Mouse (Mus musculus): ENCODE measurements around the gene Ccdc126. TPM values are rescaled to one million over a fixed set of nuclear protein-coding genes. Genes with fewer than 3 reads are reported as not detected.

Ccdc126 gene
- polyA plus RNA-seq, 1 experiment from 2014 or later = 9.9 TPM

- Histone ChIP-seq H3K9me3 (replicated peaks; ENCODE audit: control insufficient read depth, low read length) (no peaks in the 10 kb centered on the region), H3K4me3 (ENCODE audit: low read length) (peak within 1 kb of the TSS; percentile 75), H3K4me2 (ENCODE audit: low read depth, low read length) (peak within 1 kb of the TSS; percentile 97), H3K36me3 (ENCODE audit: control insufficient read depth, insufficient read depth) (no peaks in the 10 kb centered on the region), H3K4me1 (ENCODE audit: control insufficient read depth, insufficient read depth, low read length) (peaks cover 7% of the 10 kb centered on the region), H3K9ac (ENCODE audit: low read length) (peak within 1 kb of the TSS; percentile 81), H3K27me3 (ENCODE audit: control insufficient read depth, insufficient read depth, low read length) (no peaks in the 10 kb centered on the region), H3K27ac (ENCODE audit: low read length) (peak within 1 kb of the TSS; percentile 75)
- peak; percentile 97 for ATAC-seq (replicated peaks; ENCODE audit: extremely low read depth, insufficient read depth, low FRiP score)
- WGBS = 4% methylated on average over 47 of the region's 49 CpGs
Observed at GRCm38 (mm10) chr6:49367159-49368054, 48.3 kb downstream of the Ccdc126 start, which contains the start of gene Fam221a. TSS of gene Fam221a (plus strand) at chr6:49367739.

GRCm38 (mm10) chr6:49368212-49368611, 49.1 kb downstream of the Ccdc126 start:
- H3K9ac ChIP-seq (ENCODE audit: low read length) = peak overlapping the region; percentile 81
- H3K4me1 ChIP-seq (ENCODE audit: control insufficient read depth, insufficient read depth, low read length) = peaks cover 7% of the 10 kb centered on the region
- H3K9me3 ChIP-seq (replicated peaks; ENCODE audit: control insufficient read depth, low read length) = no peaks in the 10 kb centered on the region
- ATAC-seq (replicated peaks; ENCODE audit: extremely low read depth, insufficient read depth, low FRiP score) = no peak
- WGBS = 49% methylated on average over 3 of the region's 3 CpGs
- no peaks in the 10 kb centered on the region for H3K36me3 ChIP-seq (ENCODE audit: control insufficient read depth, insufficient read depth)
- peak overlapping the region; percentile 97 for H3K4me2 ChIP-seq (ENCODE audit: low read depth, low read length)
- no peak overlapping the region; the same call in 1 of the 2 replicates for H3K27ac ChIP-seq (ENCODE audit: low read length)
- no peaks in the 10 kb centered on the region for H3K27me3 ChIP-seq (ENCODE audit: control insufficient read depth, insufficient read depth, low read length)
- H3K4me3 ChIP-seq (ENCODE audit: low read length) = peak overlapping the region; percentile 75

- Histone ChIP-seq H3K9ac (ENCODE audit: low read length) (no peak overlapping the region), H3K27ac (ENCODE audit: low read length) (no peak overlapping the region), H3K36me3 (ENCODE audit: control insufficient read depth, insufficient read depth) (no peaks in the 10 kb centered on the region), H3K9me3 (replicated peaks; ENCODE audit: control insufficient read depth, low read length) (no peaks in the 10 kb centered on the region), H3K4me3 (ENCODE audit: low read length) (no peak overlapping the region), H3K4me1 (ENCODE audit: control insufficient read depth, insufficient read depth, low read length) (peaks cover 7% of the 10 kb centered on the region), H3K27me3 (ENCODE audit: control insufficient read depth, insufficient read depth, low read length) (no peaks in the 10 kb centered on the region), H3K4me2 (ENCODE audit: low read depth, low read length) (no peak overlapping the region)
- no peak for ATAC-seq (replicated peaks; ENCODE audit: extremely low read depth, insufficient read depth, low FRiP score)
- WGBS = 62% methylated on average over 4 of the region's 4 CpGs
Observed at GRCm38 (mm10) chr6:49372705-49373104, 53.6 kb downstream of the Ccdc126 start.

GRCm38 (mm10) chr6:49373943-49374342, 54.9 kb downstream of the Ccdc126 start:
- no peaks in the 10 kb centered on the region for H3K4me1 ChIP-seq (ENCODE audit: control insufficient read depth, insufficient read depth, low read length)
- no peak overlapping the region for H3K27ac ChIP-seq (ENCODE audit: low read length)
- no peak for ATAC-seq (replicated peaks; ENCODE audit: extremely low read depth, insufficient read depth, low FRiP score)
- no peaks in the 10 kb centered on the region for H3K9me3 ChIP-seq (replicated peaks; ENCODE audit: control insufficient read depth, low read length)
- no peak overlapping the region for H3K4me3 ChIP-seq (ENCODE audit: low read length)
- H3K27me3 ChIP-seq (ENCODE audit: control insufficient read depth, insufficient read depth, low read length) = no peaks in the 10 kb centered on the region
- no peak overlapping the region for H3K9ac ChIP-seq (ENCODE audit: low read length)
- WGBS = 60% methylated on average over 2 of the region's 2 CpGs
- no peaks in the 10 kb centered on the region for H3K36me3 ChIP-seq (ENCODE audit: control insufficient read depth, insufficient read depth)
- no peak overlapping the region for H3K4me2 ChIP-seq (ENCODE audit: low read depth, low read length)

- Histone ChIP-seq H3K4me1 (ENCODE audit: control insufficient read depth, insufficient read depth, low read length) (no peaks in the 10 kb centered on the region), H3K4me2 (ENCODE audit: low read depth, low read length) (no peak overlapping the region), H3K9me3 (replicated peaks; ENCODE audit: control insufficient read depth, low read length) (no peaks in the 10 kb centered on the region), H3K27ac (ENCODE audit: low read length) (no peak overlapping the region), H3K36me3 (ENCODE audit: control insufficient read depth, insufficient read depth) (no peaks in the 10 kb centered on the region), H3K4me3 (ENCODE audit: low read length) (no peak overlapping the region), H3K9ac (ENCODE audit: low read length) (no peak overlapping the region), H3K27me3 (ENCODE audit: control insufficient read depth, insufficient read depth, low read length) (no peaks in the 10 kb centered on the region)
- WGBS = 55% methylated on average over 12 of the region's 12 CpGs
- no peak for ATAC-seq (replicated peaks; ENCODE audit: extremely low read depth, insufficient read depth, low FRiP score)
Observed at GRCm38 (mm10) chr6:49378328-49378727, 59.3 kb downstream of the Ccdc126 start.

Other genes with a start within 250 kb of the Ccdc126 start
- gene Malsu1, start 245.5 kb upstream of the Ccdc126 start, polyA plus RNA-seq (2015; fragmentation: Nextera tagmentation; extraction: Ambion mirVana) = 55.8 and 64.8 TPM in 2 replicates
- gene Igf2bp3, start 104.3 kb upstream of the Ccdc126 start, polyA plus RNA-seq (2015; fragmentation: Nextera tagmentation; extraction: Ambion mirVana) = 33.1 and 33.5 TPM in 2 replicates
- gene Tra2a, start 55.2 kb upstream of the Ccdc126 start, polyA plus RNA-seq (2015; fragmentation: Nextera tagmentation; extraction: Ambion mirVana) = 60.9 and 69.8 TPM in 2 replicates
- gene Fam221a, start 48.5 kb downstream of the Ccdc126 start, polyA plus RNA-seq (2015; fragmentation: Nextera tagmentation; extraction: Ambion mirVana) = 3.9 and 5.4 TPM in 2 replicates
- 0.04 and 0.05 TPM in 2 replicates for gene Stk31, start 76.3 kb downstream of the Ccdc126 start, polyA plus RNA-seq (2015; fragmentation: Nextera tagmentation; extraction: Ambion mirVana)